Mouse (Mus musculus) heart, postnatal 0 days (tissue): ENCODE measurements at regions not wholly inside any gene's neighbourhood (a gene's known extent, or its start where the extent isn't known, plus 50 kb on each side); places are given as distances from the start of the nearest gene placed in this dataset.

ENCODE experiments used
- ATAC-seq: fragments of 200-750 bp; cut with Nextera tagmentation; 2 replicates; pipeline ENCODE4 v1.8.0; 2017; ENCODE audit warnings: low read depth, moderate number of reproducible peaks, moderate library complexity; ENCODE audit not compliant: insufficient read depth
- DNase-seq: peaks from one replicate; pipeline ENCODE4 v3.0.0-alpha.2; 2016; ENCODE audit warnings: low spot score
- H3K27ac ChIP-seq: fragments of 300-500 bp; sonication (generic); 2 replicates; pipeline ENCODE4 v1.5.1; 2014; ENCODE audit warnings: low read depth, mild to moderate bottlenecking
- H3K27me3 ChIP-seq: fragments of 300-500 bp; sonication (generic); 2 replicates; pipeline ENCODE4 v1.6.1; 2014; ENCODE audit warnings: low read length, mixed read lengths; ENCODE audit not compliant: control insufficient read depth, insufficient read depth
- H3K36me3 ChIP-seq: fragments of 300-500 bp; sonication (generic); replicated peaks from 2 replicates; pipeline ENCODE4 v1.6.1; 2014; ENCODE audit warnings: low read length, mixed read lengths; ENCODE audit not compliant: control insufficient read depth, insufficient read depth
- H3K4me1 ChIP-seq: fragments of 300-500 bp; sonication (generic); 2 replicates; pipeline ENCODE4 v1.6.1; 2014; ENCODE audit warnings: antibody characterized with exemption; ENCODE audit not compliant: control insufficient read depth, insufficient read depth
- H3K4me2 ChIP-seq: fragments of 300-500 bp; sonication (generic); 2 replicates; pipeline ENCODE4 v1.6.1; 2014; ENCODE audit warnings: low read depth, mild to moderate bottlenecking, low read length, moderate library complexity
- H3K4me3 ChIP-seq: fragments of 300-500 bp; sonication (generic); 2 replicates; pipeline ENCODE4 v1.5.1; 2014; ENCODE audit warnings: low read depth, low read length
- H3K9ac ChIP-seq: fragments of 300-500 bp; sonication (generic); replicated peaks from 2 replicates; pipeline ENCODE4 v1.6.1; 2014; ENCODE audit warnings: low read depth, low read length, mixed read lengths
- H3K9me3 ChIP-seq: fragments of 300-500 bp; sonication (generic); replicated peaks from 2 replicates; pipeline ENCODE4 v1.6.1; 2016; ENCODE audit warnings: low read length; ENCODE audit not compliant: control insufficient read depth
- CTCF ChIP-seq: IDR thresholded peaks from 2 replicates; pipeline ENCODE4 v1.5.1; 2016; ENCODE audit warnings: antibody characterized with exemption, control low read depth, low read depth
- EP300 ChIP-seq: IDR thresholded peaks from 2 replicates; pipeline ENCODE4 v1.6.1; 2016; ENCODE audit warnings: antibody characterized with exemption, low read depth
- WGBS: fragments of 180-500 bp; shearing (Covaris S2); extraction: QIAGEN DNeasy Blood & Tissue Kit; methylation state at CpG from one replicate; pipeline ENCODE4 v1.1.7; 2014; 5-methylcytosine and 5-hydroxymethylcytosine counted together

DNA sequence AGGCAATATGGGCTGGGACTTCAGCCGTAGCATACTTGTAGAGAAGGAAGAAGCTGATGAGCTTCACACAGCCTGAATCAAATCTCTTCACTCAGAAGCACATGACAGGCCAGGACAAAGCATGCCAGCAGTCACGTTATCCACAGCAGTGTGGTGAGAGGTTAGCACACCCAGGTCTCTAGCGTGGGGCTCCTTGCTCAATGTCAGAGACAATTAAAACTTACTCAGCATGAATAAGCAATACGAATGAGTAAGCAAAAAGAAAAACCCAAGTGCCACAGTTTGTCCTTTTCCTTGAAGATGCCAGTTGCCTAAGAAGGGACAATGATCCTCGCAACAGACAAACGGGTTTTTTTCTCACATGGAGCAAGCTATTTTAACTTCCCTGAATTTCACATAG lies 129.6 kb upstream of the Gm26657 start:
- Histone ChIP-seq H3K9me3 (no peaks in the 10 kb centered on the region), H3K4me3 (no peak overlapping the region), H3K27ac (no peak overlapping the region), H3K27me3 (no peaks in the 10 kb centered on the region), H3K36me3 (no peaks in the 10 kb centered on the region), H3K4me2 (no peak overlapping the region), H3K4me1 (peaks cover 4% of the 10 kb centered on the region; the same call in 1 of the 2 replicates), H3K9ac (no peak overlapping the region)
- TF ChIP-seq CTCF: no peak
- TF ChIP-seq EP300: no peak
- ATAC-seq (no peak), DNase-seq (no peak)
- WGBS: 63% methylated on average over 6 of the region's 6 CpGs

DNA sequence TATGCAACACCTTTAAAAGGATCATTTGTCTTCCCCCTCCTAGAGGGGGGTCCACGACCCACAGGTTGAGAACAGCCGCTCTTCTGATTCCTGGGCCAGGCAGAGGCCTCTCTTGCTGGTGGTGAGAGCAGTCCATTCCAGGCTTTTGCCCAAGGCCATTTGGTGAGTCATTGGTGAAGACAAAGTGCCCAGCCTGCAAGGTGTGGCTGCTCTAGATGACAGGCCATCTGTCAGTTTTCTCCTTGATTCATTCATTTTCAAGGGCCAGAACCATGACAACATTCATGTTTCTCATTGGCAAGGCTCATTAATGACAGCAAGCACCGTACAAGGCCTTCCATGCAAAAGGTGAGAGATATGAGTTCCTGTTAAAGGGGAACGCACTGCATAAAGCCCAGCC lies 131.2 kb upstream of the Gm26657 start:
- Histone ChIP-seq H3K36me3 (no peaks in the 10 kb centered on the region), H3K27ac (no peak overlapping the region), H3K4me2 (no peak overlapping the region), H3K27me3 (no peaks in the 10 kb centered on the region), H3K4me3 (no peak overlapping the region), H3K9ac (no peak overlapping the region), H3K4me1 (peaks cover 4% of the 10 kb centered on the region; the same call in 1 of the 2 replicates), H3K9me3 (no peaks in the 10 kb centered on the region)
- TF ChIP-seq EP300: no peak
- no peak for TF ChIP-seq CTCF
- 61% methylated on average over 4 of the region's 4 CpGs for WGBS
- 0 out of 2 replicates have a peak, but pooled peaks have one; percentile 6 for ATAC-seq
- no peak for DNase-seq

DNA sequence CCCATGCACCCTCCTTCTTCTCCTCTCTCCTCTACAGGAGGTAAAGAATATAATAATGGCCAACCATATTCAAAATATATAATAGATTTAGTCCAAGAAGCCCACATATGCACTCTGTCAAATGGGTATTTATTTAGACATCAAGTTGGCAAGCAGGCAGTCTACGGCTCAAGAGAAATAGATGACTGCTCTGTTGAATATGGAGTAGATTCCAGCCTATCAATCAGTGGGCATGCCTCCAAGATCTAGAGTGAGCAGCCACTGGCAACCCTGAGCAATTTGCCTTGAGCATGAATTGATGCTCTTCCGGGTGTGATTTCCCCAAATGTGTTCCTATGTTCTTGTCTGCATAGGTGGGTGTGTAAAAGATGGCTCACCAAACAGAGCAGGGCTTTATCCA lies 141.5 kb upstream of the Gm26657 start:
- WGBS: 64% methylated on average over 2 of the region's 2 CpGs
- Histone ChIP-seq H3K36me3 (no peaks in the 10 kb centered on the region), H3K4me1 (no peaks in the 10 kb centered on the region), H3K4me3 (no peak overlapping the region), H3K9ac (no peak overlapping the region), H3K4me2 (no peak overlapping the region), H3K9me3 (no peaks in the 10 kb centered on the region), H3K27ac (no peak overlapping the region), H3K27me3 (no peaks in the 10 kb centered on the region)
- ATAC-seq: no peak
- DNase-seq: no peak
- TF ChIP-seq EP300: no peak

DNA sequence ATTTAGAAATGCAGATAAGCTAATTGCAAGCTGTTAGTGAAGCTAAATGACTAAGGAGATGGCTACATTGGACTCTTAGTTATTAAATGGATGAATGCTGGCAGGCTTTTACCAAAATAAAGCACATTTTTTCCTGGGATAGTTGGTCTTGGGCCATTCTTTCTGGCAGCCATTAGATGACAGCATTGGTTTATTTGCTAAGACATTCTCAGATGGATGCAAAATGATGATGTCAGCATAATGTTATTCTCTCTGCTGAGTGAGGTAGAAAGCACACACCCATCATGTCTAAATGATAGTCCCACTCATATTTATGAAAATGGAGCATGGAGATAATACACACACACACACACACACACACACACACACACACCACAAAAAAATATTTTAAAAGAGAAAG lies 141.9 kb upstream of the Gm26657 start:
- H3K4me1 ChIP-seq: no peaks in the 10 kb centered on the region
- H3K4me2 ChIP-seq: no peak overlapping the region
- H3K4me3 ChIP-seq: no peak overlapping the region
- no peak overlapping the region for H3K9ac ChIP-seq
- no peak overlapping the region for H3K27ac ChIP-seq
- TF ChIP-seq CTCF (peak; percentile 21; the same call in 1 of the 2 replicates), EP300 (no peak)
- DNase-seq (no peak), ATAC-seq (no peak)
- no peaks in the 10 kb centered on the region for H3K9me3 ChIP-seq
- no peaks in the 10 kb centered on the region for H3K36me3 ChIP-seq
- no peaks in the 10 kb centered on the region for H3K27me3 ChIP-seq

DNA sequence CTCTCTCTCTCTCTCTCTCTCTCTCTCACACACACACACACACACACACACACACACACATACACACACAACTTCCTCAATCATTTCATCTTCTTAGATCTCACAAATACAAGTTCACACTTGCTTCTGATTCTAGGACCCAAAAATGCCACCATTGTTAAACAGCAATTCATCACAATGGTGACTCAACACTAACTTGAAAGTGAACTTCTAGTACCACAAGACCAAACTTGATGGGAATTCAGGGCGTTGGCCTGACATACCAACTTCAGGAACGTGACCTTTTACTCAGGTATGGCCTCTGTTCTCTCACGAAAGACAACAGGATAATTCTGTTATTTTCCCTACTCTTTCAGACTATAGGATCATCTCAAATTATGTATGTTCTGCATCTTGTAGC lies 157.5 kb upstream of the Gm26657 start:
- Histone ChIP-seq H3K4me2 (no peak overlapping the region), H3K9me3 (no peaks in the 10 kb centered on the region), H3K27ac (no peak overlapping the region), H3K9ac (no peak overlapping the region), H3K36me3 (no peaks in the 10 kb centered on the region), H3K4me3 (no peak overlapping the region), H3K4me1 (no peaks in the 10 kb centered on the region), H3K27me3 (no peaks in the 10 kb centered on the region)
- 62% methylated on average over 3 of the region's 3 CpGs for WGBS
- no peak for DNase-seq
- TF ChIP-seq EP300 (no peak), CTCF (no peak)
- ATAC-seq: no peak

DNA sequence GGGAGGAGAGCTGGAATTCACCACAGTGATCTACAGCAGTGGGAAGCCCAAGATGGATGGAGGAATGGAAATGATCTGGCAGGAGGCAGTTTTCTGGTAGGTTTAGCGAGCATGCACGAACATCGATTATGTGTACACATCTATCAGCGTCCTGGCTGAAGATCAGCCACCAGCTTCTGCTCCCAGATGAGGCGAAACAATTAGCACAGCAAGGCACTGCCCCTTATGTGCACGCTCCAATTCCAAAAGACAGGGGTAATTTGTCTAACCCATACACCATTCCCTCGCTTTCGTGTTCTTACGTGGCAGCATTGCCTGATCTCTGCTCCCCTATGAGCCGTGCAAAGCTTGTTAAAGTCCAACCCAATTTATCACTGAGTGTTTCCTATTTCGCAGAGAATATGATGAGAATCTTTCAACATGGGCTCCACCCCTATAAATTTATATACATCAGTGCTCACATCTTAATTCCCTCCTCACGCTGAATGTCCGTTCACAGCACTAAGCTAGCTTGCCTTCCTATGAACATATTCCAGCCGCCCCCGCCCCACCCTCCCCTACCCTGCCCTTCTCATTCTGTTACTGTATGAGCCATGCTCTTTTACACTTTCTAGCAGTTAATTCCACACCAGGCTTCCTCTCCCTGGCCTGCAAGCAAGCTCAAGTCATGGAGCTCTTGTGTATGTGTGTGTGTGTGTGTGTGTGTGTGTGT lies 162.9 kb upstream of the Gm26657 start:
- Histone ChIP-seq H3K9ac (no peak overlapping the region), H3K4me2 (no peak overlapping the region), H3K4me3 (no peak overlapping the region), H3K9me3 (no peaks in the 10 kb centered on the region), H3K27ac (no peak overlapping the region), H3K27me3 (no peaks in the 10 kb centered on the region), H3K4me1 (no peaks in the 10 kb centered on the region), H3K36me3 (no peaks in the 10 kb centered on the region)
- 88% methylated on average over 15 of the region's 15 CpGs for WGBS
- no peak for TF ChIP-seq CTCF
- no peak for TF ChIP-seq EP300
- ATAC-seq (no peak), DNase-seq (no peak)
